ENCODE assay signal across 21 mouse cellular contexts in genomic region chr16:87188737-87189136, GRCm38 (mm10).
DNase-seq lines count a peak whose midpoint lies in the region; ATAC-seq lines count a peak whose summit lies in the region.
"Had no signal": no experiment of that assay in that cellular context is flagged by ENCODE, and none has a peak within 500 bp of the region (broad histone marks: within the 10 kb centered on the region; RNA-seq: fewer than 3 reads in every experiment).

No protein-coding gene starts in this region.

- no peak for DNase-seq in frontal cortex, postnatal 25 days (ENCODE audit: low spot score in 2 of 2)
- peak; percentile 4 for DNase-seq in right cerebral cortex, adult 18-20 months
- no peak for DNase-seq in right cerebral cortex, postnatal 10 days (ENCODE audit: low spot score in 2 of 2)
- DNase-seq in heart, adult 9 months (ENCODE audit: low spot score in 2 of 2) = no peak
- DNase-seq: adrenal gland, adult 8-10 months; adrenal gland, postnatal 14 days; adrenal gland, postnatal 36 days; B cell, adult 2 months; cerebellum, adult 11 months; cerebellum, adult 18-20 months; cerebellum, adult 8-10 months; cerebellum, adult 9-11 months; cerebellum, postnatal 14 days; cerebellum, postnatal 36 days; embryo, embryonic 11 days had no signal

- ATAC-seq in frontal cortex, adult (ENCODE audit: low TSS enrichment) = peak; percentile 90
- ATAC-seq: activated CD4-positive, CD25-positive, alpha-beta regulatory T cell, adult 4 months; CD4-positive, CD25-positive, alpha-beta regulatory T cell, adult 4 months; forebrain, embryonic 14.5 days; forebrain, embryonic 16.5 days; Patski had no signal
